Mouse (Mus musculus) CH12.LX (cell line): Measurements from ENCODE around the gene 2900026A02Rik. TPM values are rescaled to one million over a fixed set of nuclear protein-coding genes. Genes with fewer than 3 reads are reported as not detected.

Experiments used
- DNase-seq: peaks from one replicate; pipeline ENCODE4 v3.0.0-alpha.2; 2013; ENCODE audit errors: extremely low read depth
- H3K27ac ChIP-seq: 2 replicates; pipeline ENCODE4 v1.5.1; 2012; ENCODE audit warnings: low read depth, mild to moderate bottlenecking, control low read depth, moderate library complexity; ENCODE audit not compliant: insufficient read depth
- H3K27me3 ChIP-seq: replicated peaks from 2 replicates; pipeline ENCODE3; 2012; ENCODE audit warnings: inconsistent platforms
- H3K36me3 ChIP-seq, 2 experiments: replicated peaks in 1 of 2; 2 replicates each; pipeline versions ENCODE3 to v1.6.1; 2012; ENCODE audit warnings: inconsistent platforms in 1 of 2, low read length in 1 of 2, mild to moderate bottlenecking in 1 of 2, mixed read lengths in 1 of 2, moderate library complexity in 1 of 2; ENCODE audit not compliant: control insufficient read depth in 1 of 2, insufficient read depth in 1 of 2
- H3K4me1 ChIP-seq, 2 experiments: 2 replicates each; pipeline ENCODE4 v1.6.1; 2012; ENCODE audit warnings: inconsistent platforms in 1 of 2, moderate library complexity in 1 of 2; ENCODE audit not compliant: insufficient read depth in 2 of 2, control insufficient read depth in 1 of 2
- H3K4me2 ChIP-seq: 2 replicates; pipeline ENCODE4 v1.6.1; 2012; ENCODE audit warnings: low read depth, mild to moderate bottlenecking, control low read depth; ENCODE audit not compliant: poor library complexity, insufficient read depth, severe bottlenecking
- H3K4me3 ChIP-seq, 3 experiments: fragments of 150-350 bp in 1 of 3; sonication (generic) in 1 of 3; replicated peaks in 1 of 3; 2 replicates each; pipeline versions ENCODE3 to v1.5.1; 2011 to 2012; ENCODE audit warnings: low read depth in 2 of 3, low read length in 2 of 3, mild to moderate bottlenecking in 2 of 3, moderate library complexity in 2 of 3, control low read depth in 1 of 3, improper control_type of control experiment in 1 of 3, inconsistent platforms in 1 of 3, mixed read lengths in 1 of 3; ENCODE audit not compliant: poor library complexity in 1 of 3
- H3K79me2 ChIP-seq: replicated peaks from 2 replicates; pipeline ENCODE4 v1.6.1; 2012; ENCODE audit warnings: mild to moderate bottlenecking, moderate library complexity; ENCODE audit not compliant: control insufficient read depth, poor library complexity, insufficient read depth, severe bottlenecking; ENCODE audit errors: extremely low read depth
- H3K9ac ChIP-seq: 2 replicates; pipeline ENCODE4 v1.6.1; 2012; ENCODE audit warnings: low read depth, mild to moderate bottlenecking, control low read depth, moderate library complexity; ENCODE audit not compliant: insufficient read depth
- H3K9me3 ChIP-seq: replicated peaks from 2 replicates; pipeline ENCODE3; 2012; ENCODE audit warnings: low read length, inconsistent platforms, mixed read lengths
- CHD1 ChIP-seq: IDR thresholded peaks from 2 replicates; pipeline ENCODE4 v1.6.1; 2012; ENCODE audit warnings: low read depth, low read length, improper control_type of control experiment, inconsistent platforms
- CHD2 ChIP-seq: IDR thresholded peaks from 2 replicates; pipeline ENCODE4 v1.6.1; 2011; ENCODE audit warnings: low read length, improper control_type of control experiment
- CTCF ChIP-seq, 2 experiments: IDR thresholded peaks in 1 of 2; conservative IDR thresholded peaks in 1 of 2; 2 replicates each; pipeline ENCODE4 v1.5.1; 2011 to 2012; ENCODE audit warnings: low read depth in 2 of 2, low read length in 2 of 2, improper control_type of control experiment in 1 of 2, inconsistent platforms in 1 of 2, mild to moderate bottlenecking in 1 of 2, moderate library complexity in 1 of 2
- E2F4 ChIP-seq: IDR thresholded peaks from 2 replicates; pipeline ENCODE4 v1.6.1; 2011; ENCODE audit warnings: low read depth, low read length, improper control_type of control experiment; ENCODE audit not compliant: insufficient replicate concordance
- ELF1 ChIP-seq: IDR thresholded peaks from 2 replicates; pipeline ENCODE4 v1.6.1; 2014; ENCODE audit warnings: low read depth, mild to moderate bottlenecking, inconsistent platforms, low read length, improper control_type of control experiment
- ETS1 ChIP-seq: conservative IDR thresholded peaks from 2 replicates; pipeline ENCODE4 v1.6.1; 2012; ENCODE audit warnings: low read depth, mild to moderate bottlenecking, inconsistent platforms, low read length, improper control_type of control experiment, moderate library complexity
- IRF4 ChIP-seq: IDR thresholded peaks from 2 replicates; pipeline ENCODE4 v1.6.1; 2014; ENCODE audit warnings: low read depth, mild to moderate bottlenecking, inconsistent platforms, low read length, improper control_type of control experiment
- JUN ChIP-seq: IDR thresholded peaks from 2 replicates; pipeline ENCODE4 v1.6.1; 2011; ENCODE audit warnings: low read depth, mild to moderate bottlenecking, low read length, improper control_type of control experiment, moderate library complexity; ENCODE audit not compliant: insufficient read depth
- KAT2A ChIP-seq: IDR thresholded peaks from 2 replicates; pipeline ENCODE4 v1.6.1; 2012; ENCODE audit warnings: low read length, improper control_type of control experiment, inconsistent platforms; ENCODE audit not compliant: insufficient replicate concordance
- MAX ChIP-seq: IDR thresholded peaks from 2 replicates; pipeline ENCODE4 v1.6.1; 2011; ENCODE audit warnings: low read length, improper control_type of control experiment
- MYC ChIP-seq: IDR thresholded peaks from 2 replicates; pipeline ENCODE4 v1.6.1; 2011; ENCODE audit warnings: low read depth, mild to moderate bottlenecking, improper control_type of control experiment, low read length
- NRF1 ChIP-seq: IDR thresholded peaks from 2 replicates; pipeline ENCODE4 v1.6.1; 2014; ENCODE audit warnings: low read depth, mild to moderate bottlenecking, inconsistent platforms, low read length, improper control_type of control experiment, moderate library complexity
- PAX5 ChIP-seq: IDR thresholded peaks from 2 replicates; pipeline ENCODE4 v1.6.1; 2012; ENCODE audit warnings: low read length, inconsistent platforms, mixed read lengths
- POLR2A ChIP-seq: IDR thresholded peaks from 2 replicates; pipeline ENCODE4 v1.6.1; 2011; ENCODE audit warnings: low read depth, mild to moderate bottlenecking, improper control_type of control experiment, low read length
- POLR2AphosphoS2 ChIP-seq: IDR thresholded peaks from 2 replicates; pipeline ENCODE4 v1.6.1; 2011; ENCODE audit warnings: low read depth, low read length, improper control_type of control experiment
- RAD21 ChIP-seq: IDR thresholded peaks from 2 replicates; pipeline ENCODE4 v1.6.1; 2011; ENCODE audit warnings: low read depth, mild to moderate bottlenecking, low read length, improper control_type of control experiment, moderate library complexity
- RCOR1 ChIP-seq: conservative IDR thresholded peaks from 2 replicates; pipeline ENCODE4 v1.6.1; 2012; ENCODE audit warnings: low read depth, mild to moderate bottlenecking, inconsistent platforms, low read length, improper control_type of control experiment
- SMC3 ChIP-seq: IDR thresholded peaks from 2 replicates; pipeline ENCODE4 v1.6.1; 2011; ENCODE audit warnings: low read depth, low read length, improper control_type of control experiment
- TBP ChIP-seq: conservative IDR thresholded peaks from 2 replicates; pipeline ENCODE4 v1.6.1; 2011; ENCODE audit warnings: low read depth, low read length, improper control_type of control experiment
- TCF12 ChIP-seq: IDR thresholded peaks from 2 replicates; pipeline ENCODE4 v1.6.1; 2014; ENCODE audit warnings: low read depth, mild to moderate bottlenecking, inconsistent platforms, low read length, improper control_type of control experiment
- USF1 ChIP-seq: IDR thresholded peaks from 2 replicates; pipeline ENCODE4 v1.6.1; 2014; ENCODE audit warnings: low read depth, mild to moderate bottlenecking, inconsistent platforms, low read length, improper control_type of control experiment
- USF2 ChIP-seq: conservative IDR thresholded peaks from 2 replicates; pipeline ENCODE4 v1.6.1; 2011; ENCODE audit warnings: low read depth, low read length, improper control_type of control experiment
- ZC3H11A ChIP-seq: IDR thresholded peaks from 2 replicates; pipeline ENCODE4 v1.6.1; 2012; ENCODE audit warnings: low read depth, mild to moderate bottlenecking, inconsistent platforms, low read length, improper control_type of control experiment
- dilution Hi-C: fragments of 300-500 bp; cut with MboI; formaldehyde crosslinking; loops from 2 replicates; pipeline ENCODE4 v1.14.3; 2020; ENCODE audit warnings: low sequenced_read_pairs; ENCODE audit not compliant: extremely low pct_unique_long_range_greater_than_20kb, extremely low pct_ligation_motif_present
- in situ Hi-C: fragments of 300-500 bp; cut with MboI; formaldehyde crosslinking; loops from 3 replicates; pipeline ENCODE4 v1.14.3; 2019; ENCODE audit warnings: low sequenced_read_pairs, low pct_ligation_motif_present, low pct_unique_long_range_greater_than_20kb, mixed read lengths
- polyA plus RNA-seq: library from polyadenylated mRNA; unstranded; fragments of >175 nt; gene quantifications from 2 replicates; pipeline ENCODE4 v1.2.1, GENCODE M21; 2012; ENCODE audit warnings: low read depth; ENCODE audit not compliant: insufficient read length
- total RNA-seq, 2 experiments: library from RNA; depleted of rRNA; stranded (reverse); fragments of 300-350 nt in 1 of 2; fragments of >200 nt in 1 of 2; gene quantifications; 2 replicates each; pipeline ENCODE4 v1.2.3; 2012 to 2014

Gene 2900026A02Rik
- total and polyA plus RNA-seq, 3 experiments, result 0.85 to 4.6 (median 0.93) TPM

DNA sequence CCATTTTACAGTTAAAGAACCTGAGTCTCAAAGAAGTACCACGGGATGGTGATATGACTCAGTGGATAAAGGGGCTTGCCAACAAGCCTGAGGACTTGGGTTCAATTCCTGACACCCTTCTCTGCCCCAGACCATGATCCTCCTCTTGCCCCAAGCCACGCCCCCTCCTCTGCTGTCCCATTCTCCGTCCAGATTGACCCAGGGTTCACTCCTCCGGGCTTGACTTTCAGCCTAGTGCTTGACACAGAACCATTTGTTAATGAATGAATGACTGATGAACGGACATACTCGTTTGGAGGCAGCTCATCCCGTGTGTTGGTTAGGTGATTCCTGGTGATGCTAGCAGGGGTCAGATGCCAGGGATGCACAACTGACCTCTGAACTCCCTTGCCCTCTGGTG lies 1.2 kb downstream of the 2900026A02Rik start:
- H3K4me2 ChIP-seq, result no peak overlapping the region
- no peaks in the 10 kb centered on the region for H3K4me1 ChIP-seq
- H3K9me3 ChIP-seq, result peaks cover 10% of the 10 kb centered on the region
- dilution Hi-C loops (no loop called here), in situ Hi-C loops (no loop called here)
- H3K36me3 ChIP-seq, result no peaks in the 10 kb centered on the region
- no peak overlapping the region for H3K27ac ChIP-seq
- no peak overlapping the region for H3K9ac ChIP-seq
- no peak overlapping the region for H3K4me3 ChIP-seq
- TF ChIP-seq MYC, result no peak
- no peak for TF ChIP-seq POLR2A
- TF ChIP-seq IRF4, result no peak
- no peak for TF ChIP-seq E2F4
- no peak for TF ChIP-seq KAT2A
- TF ChIP-seq CHD1, result no peak
- no peak for TF ChIP-seq RAD21
- no peak for TF ChIP-seq ETS1
- no peak for TF ChIP-seq CTCF (conservative IDR thresholded peaks at IDR 0.05 in 1 of 2, IDR thresholded peaks at IDR 0.05 in 1 of 2; ENCODE audit: low read depth in 2 of 2, low read length in 2 of 2)
- no peak for TF ChIP-seq ZC3H11A
- TF ChIP-seq SMC3, result no peak
- no peak for TF ChIP-seq USF1
- no peak for TF ChIP-seq POLR2AphosphoS2
- no peak for TF ChIP-seq TCF12
- no peak for DNase-seq
- H3K79me2 ChIP-seq, result no peaks in the 10 kb centered on the region
- H3K27me3 ChIP-seq, result peaks cover 21% of the 10 kb centered on the region

- dilution Hi-C loops (no loop called here), in situ Hi-C loops (no loop called here)
- Histone ChIP-seq H3K27ac (no peak overlapping the region), H3K4me2 (no peak overlapping the region), H3K79me2 (no peaks in the 10 kb centered on the region), H3K9me3 (peaks cover 10% of the 10 kb centered on the region), H3K27me3 (peaks cover 25% of the 10 kb centered on the region), H3K9ac (no peak overlapping the region), H3K4me3 (no peak overlapping the region), H3K4me1 (no peaks in the 10 kb centered on the region), H3K36me3 (no peaks in the 10 kb centered on the region)
- TF ChIP-seq CHD2 (no peak), TBP (no peak), SMC3 (no peak), PAX5 (no peak), MAX (no peak), E2F4 (no peak), POLR2A (no peak), RCOR1 (no peak), USF2 (no peak), NRF1 (no peak), ELF1 (no peak), JUN (no peak)
- no peak for DNase-seq
Observed at GRCm38 (mm10) chr5:113219450-113219849, 1.6 kb downstream of the 2900026A02Rik start.
